Mouse (Mus musculus): ENCODE data around the gene Egfr.

DNA sequence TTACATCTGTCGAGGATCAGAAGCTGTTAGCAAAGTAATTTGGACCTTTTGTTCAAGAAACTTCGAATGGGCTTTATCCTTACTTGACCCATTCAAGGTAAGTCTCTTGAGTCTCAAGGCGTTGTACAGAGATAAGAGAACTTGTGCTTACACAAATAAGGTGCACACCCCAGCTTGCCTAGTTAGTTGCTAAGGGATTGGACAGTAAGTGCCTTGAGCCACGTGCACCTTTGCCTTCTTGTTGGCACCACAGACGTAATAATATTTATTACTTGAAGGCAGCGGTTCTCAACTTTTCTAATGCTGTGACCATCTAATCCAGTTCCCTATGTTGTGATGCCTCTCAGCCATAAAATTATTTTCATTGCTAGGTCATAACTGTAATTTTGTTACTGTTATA, 43.5 kb downstream of the Egfr start:
- TF ChIP-seq CTCF (IDR thresholded peaks at IDR 0.05; ENCODE audit: borderline replicate concordance, insufficient read depth, low read length) = no peak
- no peak for TF ChIP-seq POLR2A (IDR thresholded peaks at IDR 0.05; ENCODE audit: low read depth, low read length)
